Mouse (Mus musculus): ENCODE measurements around the gene Efl1.
A peak's percentile ranks its signal among the peaks of the same experiment; 100 is the strongest.
"Not testable (repeated sequence)": the region's sequence is repeated elsewhere in the genome, so short reads cannot be mapped to it uniquely, and the experiment has no call there.

Efl1 gene

DNA sequence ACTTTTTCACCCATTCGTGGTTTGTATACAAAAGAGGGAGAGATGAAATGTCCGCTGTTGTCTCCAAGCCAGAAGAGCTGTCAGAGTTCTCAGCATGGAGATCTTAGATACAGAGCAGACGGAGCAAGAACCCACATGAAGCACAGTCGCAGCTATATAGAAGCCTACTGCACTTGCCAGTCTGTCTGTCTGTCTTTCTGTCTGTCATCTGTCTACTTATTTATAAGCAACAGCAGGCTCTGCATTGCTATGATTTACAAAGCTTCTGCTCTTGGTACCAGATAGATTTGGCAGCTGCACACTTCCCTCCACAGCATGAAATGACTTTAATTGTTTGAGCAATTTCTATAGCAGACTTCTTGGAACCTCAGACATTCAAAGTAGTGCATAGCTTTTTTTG, 110.1 kb downstream of the Efl1 start:
- DNase-seq (ENCODE audit: low spot score in 2 of 2), result no peak

DNA sequence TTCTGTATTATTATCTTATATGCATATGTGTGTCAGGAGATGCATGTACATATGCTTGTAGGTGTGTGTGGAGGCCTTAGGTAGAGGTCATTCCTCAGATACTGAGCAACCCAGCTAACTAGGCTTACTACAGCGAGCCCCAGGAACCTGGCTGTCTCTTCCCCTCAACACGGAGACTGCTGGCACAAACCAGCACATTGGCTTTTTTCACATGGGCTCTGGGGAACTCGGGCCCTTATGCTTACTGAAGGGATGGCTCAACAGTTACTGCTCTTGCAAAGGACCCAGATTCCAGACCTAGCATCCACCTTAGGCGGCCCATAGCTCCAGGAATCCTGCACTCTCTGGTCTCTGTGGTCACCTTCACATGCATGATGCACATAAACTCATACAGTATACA, 110.7 kb downstream of the Efl1 start:
- DNase-seq (ENCODE audit: low spot score in 2 of 2), result no peak

DNA sequence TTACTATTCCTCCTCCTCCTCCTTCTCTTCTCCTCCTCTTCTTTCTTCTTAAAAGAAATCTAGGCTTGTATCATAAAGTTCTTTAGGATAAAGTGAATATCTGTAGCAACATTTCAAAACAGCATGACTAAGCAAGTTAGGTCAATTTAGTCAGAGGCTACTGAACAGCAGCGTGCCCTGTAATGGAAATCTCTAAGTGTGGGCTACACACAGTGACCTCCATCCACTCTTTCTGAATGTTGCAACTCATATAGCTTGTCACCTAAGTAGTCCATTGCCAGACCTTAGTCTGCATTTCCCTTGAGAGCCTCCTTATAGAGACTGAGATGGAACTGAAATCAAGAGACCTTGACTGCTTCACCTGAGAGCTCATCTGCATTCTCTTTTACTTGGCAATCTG, 116.5 kb downstream of the Efl1 start:
- no peak for DNase-seq (ENCODE audit: low spot score in 2 of 2)

DNA sequence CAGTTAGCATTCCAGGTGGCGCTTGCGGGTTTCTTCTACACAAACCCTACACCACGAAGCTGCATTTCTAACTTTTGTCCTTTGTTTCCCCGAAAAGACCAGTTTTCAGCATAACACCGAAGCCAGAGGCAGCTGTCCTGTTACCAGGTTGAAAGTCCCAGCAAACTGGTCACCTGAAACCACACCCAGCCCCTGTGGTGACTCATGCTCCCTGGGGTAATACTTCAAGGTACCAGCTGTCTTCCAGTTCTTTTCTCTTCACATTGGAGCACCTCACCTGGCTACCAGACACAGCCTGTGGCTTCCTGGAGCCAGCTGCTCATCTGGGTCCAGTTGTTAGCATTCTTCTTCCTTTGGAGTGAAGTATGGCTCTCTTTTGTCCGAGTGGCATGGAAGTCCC, 118.2 kb downstream of the Efl1 start:
- no peak for DNase-seq (ENCODE audit: low spot score in 2 of 2)

DNA sequence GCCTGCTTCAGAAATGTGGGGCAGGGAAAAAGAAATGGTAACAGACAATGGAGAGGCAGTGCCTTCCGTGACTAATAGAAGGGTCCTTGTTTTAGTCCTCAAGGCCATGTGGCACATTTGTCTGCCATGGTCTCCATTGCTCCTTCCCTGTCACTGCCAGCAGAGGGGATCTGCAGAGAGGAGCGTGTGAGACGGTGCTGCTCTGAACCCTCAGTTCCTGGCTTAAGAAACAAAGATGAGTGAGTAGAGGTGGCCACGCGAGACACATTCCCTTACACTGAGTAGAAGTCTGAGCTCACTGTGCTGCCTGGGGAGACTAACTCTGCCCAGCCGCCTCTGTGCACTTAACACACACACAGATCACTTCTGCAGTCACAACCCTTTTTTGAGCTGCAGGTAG, 121.8 kb downstream of the Efl1 start:
- DNase-seq (ENCODE audit: low spot score in 2 of 2), result no peak

DNA sequence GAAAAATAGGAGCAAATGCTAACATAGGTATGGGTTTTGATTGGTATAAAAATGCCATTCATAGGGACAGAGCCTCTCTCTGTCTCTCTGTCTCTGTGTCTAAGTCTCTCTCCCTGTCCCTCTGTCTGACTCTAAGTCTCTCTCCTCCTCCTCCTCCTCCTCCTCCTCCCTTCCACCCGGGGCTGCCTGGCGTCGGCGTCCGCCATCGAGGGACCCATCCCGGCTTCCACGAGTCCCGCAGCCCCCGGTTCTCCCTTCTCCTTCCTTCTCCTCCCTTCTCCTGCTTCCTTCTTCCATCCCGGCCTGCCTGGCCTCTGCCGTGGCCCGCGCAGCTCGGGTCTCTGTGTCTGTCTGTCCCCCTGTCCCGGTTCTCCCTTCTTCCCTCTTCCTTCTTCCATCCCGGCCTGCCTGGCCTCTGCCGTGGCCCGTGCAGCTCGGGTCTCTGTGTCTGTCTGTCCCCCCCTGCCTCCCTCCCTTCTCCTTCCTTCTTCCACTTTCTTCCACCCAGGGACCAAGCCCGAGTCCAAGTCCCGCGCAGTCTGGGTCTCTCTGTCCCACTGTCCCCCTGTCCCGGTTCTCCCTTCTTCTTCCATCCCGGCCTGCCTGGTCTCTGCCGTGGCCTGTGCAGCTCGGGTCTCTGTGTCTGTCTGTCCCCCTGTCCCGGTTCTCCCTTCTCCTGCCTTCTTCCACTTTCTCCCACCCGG, 122.7 kb downstream of the Efl1 start:
- not testable (repeated sequence) for DNase-seq (ENCODE audit: low spot score in 2 of 2)

DNA sequence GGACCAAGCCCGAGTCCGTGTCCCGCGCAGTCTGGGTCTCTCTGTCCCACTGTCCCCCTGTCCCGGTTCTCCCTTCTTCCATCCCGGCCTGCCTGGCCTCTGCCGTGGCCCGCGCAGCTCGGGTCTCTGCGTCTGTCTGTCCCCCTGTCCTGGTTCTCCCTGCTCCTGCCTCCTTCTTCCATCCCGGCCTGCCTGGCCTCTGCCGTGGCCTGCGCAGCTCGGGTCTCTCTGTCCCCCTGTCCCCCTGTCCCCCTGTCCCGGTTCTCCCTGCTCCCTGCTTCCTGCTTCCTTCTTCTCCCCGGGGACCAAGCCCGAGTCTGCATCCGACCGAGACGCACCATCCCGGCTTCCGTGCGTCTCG, 123.2 kb downstream of the Efl1 start:
- DNase-seq (ENCODE audit: low spot score in 2 of 2), result not testable (repeated sequence)

DNA sequence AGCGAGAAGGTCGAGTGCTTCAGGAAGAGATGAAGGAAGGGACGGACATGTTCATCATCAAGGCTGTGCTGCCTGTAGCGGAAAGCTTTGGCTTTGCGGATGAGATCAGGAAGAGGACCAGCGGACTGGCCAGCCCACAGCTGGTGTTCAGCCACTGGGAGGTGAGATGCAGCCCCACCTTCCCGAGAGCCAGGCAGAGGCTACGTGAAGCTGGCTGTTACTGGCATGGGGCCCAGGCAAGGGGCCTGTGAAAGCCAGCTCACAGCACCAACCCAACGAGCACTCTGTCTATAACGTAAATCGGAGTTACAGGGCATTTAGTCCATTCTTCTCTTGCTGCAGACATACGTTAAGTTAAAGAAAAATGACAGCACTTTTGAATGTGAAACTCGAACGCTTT, 124.1 kb downstream of the Efl1 start:
- no peak for DNase-seq (ENCODE audit: low spot score in 2 of 2)

DNA sequence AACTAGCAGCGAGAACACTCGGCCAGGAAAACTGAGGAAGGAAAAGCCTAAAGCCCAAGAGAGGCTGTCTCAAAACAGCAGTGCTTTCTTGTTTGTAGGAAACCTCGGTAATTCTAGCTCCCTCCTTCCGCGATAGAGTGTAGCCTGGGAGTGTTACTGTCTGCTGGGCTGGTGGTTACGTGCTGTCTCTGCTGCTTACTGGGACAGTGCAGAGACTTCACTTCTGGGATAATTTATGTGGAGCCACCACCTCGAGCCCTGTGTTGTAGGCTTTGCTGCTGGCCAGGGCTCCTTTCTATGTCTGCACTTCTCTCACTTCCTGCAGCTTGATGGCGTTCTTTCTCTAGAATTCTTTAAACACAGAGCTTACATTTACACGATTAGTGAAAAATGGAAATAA, 124.7 kb downstream of the Efl1 start:
- DNase-seq (ENCODE audit: low spot score in 2 of 2), result no peak

DNA sequence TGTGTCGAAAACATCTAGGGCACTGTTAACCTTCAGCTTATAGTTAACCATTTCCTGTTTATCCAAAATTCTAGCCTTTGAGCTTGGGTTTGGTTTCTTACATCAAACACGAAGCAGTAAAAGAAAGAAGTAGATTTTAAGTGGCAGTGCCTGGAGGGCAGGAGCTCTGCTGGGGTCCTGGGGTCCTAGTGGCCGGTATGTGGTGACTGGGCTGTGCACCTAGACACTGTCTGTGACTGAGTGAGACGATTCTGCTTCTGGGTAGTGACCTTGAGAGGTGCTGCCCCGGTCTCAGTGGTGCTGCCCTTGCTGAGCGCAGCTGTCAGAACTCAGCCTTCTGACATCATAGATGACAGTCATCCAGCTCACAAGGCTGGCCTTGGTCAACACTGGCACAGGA, 125.5 kb downstream of the Efl1 start:
- DNase-seq (ENCODE audit: low spot score in 2 of 2), result no peak

DNA sequence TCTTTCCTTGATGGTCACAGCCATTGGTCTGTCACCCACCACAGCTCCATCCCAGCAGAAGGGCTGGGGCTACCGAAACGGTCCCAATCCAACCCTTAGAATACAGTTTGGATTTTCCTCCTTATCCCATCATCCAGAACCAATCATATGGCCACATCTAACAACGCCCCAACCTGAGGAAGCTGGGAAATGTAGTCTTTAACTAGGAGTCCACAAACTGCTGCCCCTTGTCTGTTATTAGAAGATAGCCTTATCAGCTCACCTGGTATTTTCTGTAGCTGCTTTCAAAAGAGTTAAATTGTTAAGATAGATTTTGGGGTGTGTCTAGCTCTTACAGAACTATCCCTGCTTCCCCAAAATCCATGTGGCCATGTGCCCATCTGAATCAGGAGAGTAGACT, 126.7 kb downstream of the Efl1 start:
- DNase-seq (ENCODE audit: low spot score in 2 of 2), result no peak

DNA sequence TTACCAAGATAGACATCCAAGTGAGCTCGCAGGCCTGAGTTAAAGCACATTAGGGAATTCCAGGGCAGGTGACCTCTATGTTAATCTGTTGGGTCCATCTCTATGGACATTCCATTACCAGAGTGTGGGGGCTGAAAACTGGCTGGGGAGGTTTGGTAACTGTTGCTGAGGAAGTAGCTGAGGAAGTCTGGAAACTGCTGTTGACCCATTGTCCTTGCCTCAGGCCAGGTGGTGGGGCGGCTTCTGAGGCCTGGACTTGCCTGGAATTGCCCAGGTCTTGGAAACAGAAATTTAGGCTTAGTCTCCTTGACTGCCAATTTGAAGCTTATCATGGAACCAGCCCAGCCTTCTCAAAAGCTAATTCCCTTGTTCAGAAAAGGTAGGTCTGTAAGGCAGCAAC, 134.7 kb downstream of the Efl1 start:
- no peak for DNase-seq (ENCODE audit: low spot score in 2 of 2)

DNA sequence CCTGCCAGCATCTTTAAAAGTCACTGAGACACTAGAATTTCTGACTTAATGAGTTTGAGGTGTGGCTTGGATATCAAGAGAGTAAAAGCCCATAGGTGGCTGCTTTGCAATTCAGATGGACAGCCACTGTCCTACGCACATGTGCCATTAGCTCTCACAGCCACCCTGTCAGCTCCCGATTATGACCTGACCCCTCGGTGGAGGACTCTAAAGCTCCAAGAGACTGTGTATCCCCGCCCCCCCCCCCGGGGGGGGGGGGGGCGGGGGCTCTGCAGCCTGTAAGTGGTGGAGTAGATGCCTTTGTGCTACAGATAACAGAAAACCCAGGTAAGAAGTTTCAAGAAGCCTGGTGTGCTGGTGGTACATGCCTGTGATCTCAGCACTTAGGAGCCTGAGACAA, 135.3 kb downstream of the Efl1 start:
- no peak for DNase-seq (ENCODE audit: low spot score in 2 of 2)

DNA sequence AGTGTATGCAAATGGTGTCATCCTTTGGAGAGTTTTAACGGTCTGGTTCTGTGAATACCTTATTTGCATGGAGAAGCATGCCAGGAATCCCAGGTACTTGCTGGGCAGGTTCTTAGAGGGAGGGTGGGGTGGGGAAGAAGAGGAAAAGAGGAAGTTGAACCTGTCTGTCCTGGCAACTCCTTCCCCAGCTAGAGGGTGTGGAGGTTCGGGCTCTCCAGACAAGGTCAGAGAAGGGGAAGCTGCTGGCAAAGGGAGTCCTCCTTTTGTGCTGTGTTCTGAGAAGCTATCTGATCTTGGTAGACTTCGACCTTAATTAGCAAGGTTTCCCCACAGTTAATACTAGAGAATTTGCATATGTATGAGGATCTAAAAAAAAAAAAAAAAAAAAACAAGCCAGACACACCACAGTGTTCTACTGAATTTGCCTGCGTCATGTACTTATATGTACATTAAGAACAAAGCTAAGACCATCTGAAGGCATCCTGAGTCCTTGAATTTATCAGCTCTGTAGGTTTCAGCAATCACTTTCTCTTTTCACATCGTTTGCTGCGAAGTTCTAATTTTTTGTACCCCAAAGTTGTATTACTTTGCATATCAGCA, 137.0 kb downstream of the Efl1 start:
- no peak for DNase-seq (ENCODE audit: low spot score in 2 of 2)

DNA sequence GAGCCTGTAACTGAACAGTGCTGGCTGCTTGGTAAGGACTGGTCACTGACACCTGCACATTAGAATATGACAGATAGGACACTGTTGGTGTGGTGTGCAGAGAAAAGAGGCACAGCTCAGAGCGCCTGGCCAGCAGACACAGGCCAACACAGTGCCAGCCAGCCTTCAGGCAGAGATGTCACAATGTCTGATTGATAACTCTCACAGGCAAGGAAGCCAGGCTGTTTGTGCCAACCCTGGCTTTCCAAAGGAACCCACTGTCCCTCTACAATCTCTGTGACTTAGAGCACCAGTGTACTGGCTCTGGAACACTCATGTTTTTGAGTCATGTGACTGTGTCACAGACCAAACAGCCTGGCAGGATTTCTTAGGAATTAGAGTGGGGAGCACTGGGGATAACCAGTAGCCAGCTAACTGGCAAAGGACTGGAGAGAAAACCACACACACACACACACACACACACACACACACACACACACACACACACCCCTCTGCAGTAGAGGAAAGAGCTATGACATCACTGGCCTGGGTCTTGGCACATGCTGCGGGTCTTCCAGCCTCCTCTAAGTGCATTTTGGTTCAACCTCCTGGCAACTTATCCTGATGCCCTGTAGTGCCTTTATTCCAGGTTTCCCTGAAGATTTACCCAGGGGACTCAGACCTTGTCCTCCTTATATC, 137.7 kb downstream of the Efl1 start:
- peak in 1 of 2 experiments; percentile 10 for DNase-seq (ENCODE audit: low spot score in 2 of 2)

DNA sequence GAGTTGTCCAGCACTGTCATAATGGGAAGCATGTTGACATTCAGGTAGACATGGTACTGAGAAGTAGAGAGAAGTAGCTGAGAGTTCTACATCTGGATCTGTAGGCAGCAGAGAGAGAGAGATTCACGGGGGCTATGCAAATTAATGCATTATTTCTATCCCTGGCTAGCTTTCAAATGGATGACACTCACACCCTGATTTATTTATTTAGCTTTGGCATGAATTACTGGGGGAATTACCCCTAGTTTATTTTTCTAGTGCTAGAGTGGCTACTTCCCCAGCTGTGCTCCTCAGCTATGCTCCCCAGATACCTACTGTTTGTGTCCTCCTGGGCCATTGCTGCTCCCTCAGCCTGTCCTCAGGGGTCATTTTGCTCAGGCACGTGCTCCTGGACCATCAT, 144.2 kb downstream of the Efl1 start:
- DNase-seq (ENCODE audit: low spot score in 2 of 2), result no peak

DNA sequence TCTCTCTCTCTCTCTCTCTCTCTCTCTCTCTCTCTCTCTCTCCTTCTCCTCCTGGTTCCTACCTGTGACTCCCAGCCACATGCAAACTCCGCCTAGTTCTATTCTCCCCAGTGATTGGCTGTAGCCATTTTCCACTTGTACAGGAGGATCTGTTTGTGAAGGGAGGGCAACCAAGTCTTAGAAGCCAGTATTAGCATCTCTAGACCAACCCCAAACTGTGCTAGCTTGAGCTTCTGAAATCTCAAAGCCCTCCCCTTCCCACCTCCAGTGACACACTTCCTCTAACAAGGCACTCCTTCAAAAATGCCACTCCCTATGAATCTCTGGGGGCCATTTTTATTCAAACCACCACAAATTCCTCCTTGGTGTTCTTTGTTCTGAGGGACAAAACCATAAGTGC, 144.7 kb downstream of the Efl1 start:
- no peak for DNase-seq (ENCODE audit: low spot score in 2 of 2)

DNA sequence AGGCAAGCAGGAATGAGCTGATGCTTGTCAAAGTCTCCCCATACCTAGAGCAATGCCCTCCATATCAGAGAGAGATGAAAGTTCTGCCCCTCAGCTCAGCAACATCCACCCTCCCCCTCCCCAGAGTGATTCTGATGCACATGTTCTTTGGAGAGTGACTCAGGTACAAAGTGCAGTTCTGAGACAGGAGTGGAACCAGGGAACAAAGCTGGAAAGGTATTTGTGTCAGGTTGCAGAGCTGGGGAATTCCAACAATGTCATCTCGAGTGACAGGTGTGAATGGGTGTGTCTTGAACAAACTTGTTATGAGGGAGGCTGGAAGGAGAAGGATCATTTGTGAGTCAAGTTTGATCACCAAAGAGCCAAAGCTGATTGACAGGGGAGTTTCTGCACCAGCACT, 146.1 kb downstream of the Efl1 start:
- no peak for DNase-seq (ENCODE audit: low spot score in 2 of 2)

DNA sequence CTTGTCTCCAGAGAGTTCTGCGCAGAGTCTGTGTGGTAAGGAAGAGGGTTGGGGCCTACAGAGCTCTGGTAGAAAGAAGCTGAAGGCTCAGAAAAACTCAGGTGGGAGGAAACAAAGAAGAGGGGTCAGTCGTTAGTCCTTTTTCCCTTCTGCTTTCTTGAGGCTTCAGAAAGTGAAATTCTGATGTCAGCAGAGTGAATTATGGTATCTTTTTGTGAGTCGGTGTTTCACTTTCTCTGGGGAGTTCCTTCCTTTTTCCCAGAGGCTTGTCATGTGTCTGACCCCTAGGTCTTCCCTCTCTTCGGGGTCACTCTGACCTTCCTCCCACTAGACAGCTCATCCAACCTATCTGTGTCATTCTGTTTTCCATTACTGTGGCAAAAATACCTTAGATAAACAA, 153.8 kb downstream of the Efl1 start:
- no peak for DNase-seq (ENCODE audit: low spot score in 2 of 2)

DNA sequence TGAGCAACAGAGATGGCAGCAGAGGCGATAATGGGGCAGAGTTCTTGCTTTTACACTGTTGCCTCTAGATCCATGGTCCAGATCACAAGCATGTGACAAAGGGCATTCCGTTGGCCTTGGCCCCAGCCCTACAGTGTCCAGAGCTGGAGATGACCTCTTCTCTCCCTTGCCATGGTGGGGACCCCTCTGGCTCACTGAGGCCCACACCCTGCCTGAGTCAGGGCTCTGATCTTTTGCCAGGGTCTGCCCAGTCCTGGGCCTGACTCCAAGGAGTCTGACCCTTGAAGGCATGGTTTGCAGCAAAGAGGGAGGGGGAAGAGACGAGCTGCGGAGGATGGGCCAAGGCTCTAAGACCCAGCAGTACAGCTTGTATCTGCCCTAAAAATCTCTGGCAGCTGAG, 159.8 kb downstream of the Efl1 start:
- DNase-seq (ENCODE audit: low spot score in 2 of 2), result no peak

DNA sequence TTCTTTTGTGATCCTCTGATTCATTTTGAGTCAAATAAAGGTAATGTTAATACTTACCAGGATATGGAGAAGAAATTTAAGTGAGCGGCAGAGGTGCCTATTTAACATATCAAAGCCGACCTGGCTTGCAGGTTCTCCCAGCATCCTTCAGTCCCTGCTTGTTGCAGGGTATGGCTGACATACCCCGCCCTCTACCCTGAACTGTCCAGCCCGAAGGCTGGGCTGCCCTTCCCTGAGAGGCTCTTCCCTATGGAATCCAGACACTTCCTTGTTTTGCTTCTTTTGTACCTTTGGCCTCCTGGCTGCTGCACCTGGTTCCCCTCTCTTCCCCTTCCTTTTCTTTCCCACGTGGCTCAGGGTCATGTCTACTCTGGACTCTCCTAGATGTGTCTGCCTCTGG, 160.7 kb downstream of the Efl1 start:
- no peak for DNase-seq (ENCODE audit: low spot score in 2 of 2)

DNA sequence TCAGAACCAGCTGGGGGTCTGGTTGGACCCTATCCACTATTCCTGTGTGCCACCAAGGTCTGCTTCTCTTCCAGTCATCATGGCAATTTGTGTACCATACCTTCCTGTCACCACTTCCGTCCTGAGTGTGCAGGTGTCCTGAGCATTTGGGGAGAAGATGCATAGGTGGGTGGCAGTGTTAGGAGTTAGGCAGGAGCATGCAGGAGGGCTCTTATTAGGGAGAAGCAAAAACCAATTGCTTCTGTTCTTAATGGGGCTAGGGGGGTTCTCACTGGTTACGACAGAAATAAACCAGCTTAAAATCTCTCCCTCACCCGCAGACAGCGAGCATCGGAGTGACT, 162.4 kb downstream of the Efl1 start:
- DNase-seq (ENCODE audit: low spot score in 2 of 2), result no peak

DNA sequence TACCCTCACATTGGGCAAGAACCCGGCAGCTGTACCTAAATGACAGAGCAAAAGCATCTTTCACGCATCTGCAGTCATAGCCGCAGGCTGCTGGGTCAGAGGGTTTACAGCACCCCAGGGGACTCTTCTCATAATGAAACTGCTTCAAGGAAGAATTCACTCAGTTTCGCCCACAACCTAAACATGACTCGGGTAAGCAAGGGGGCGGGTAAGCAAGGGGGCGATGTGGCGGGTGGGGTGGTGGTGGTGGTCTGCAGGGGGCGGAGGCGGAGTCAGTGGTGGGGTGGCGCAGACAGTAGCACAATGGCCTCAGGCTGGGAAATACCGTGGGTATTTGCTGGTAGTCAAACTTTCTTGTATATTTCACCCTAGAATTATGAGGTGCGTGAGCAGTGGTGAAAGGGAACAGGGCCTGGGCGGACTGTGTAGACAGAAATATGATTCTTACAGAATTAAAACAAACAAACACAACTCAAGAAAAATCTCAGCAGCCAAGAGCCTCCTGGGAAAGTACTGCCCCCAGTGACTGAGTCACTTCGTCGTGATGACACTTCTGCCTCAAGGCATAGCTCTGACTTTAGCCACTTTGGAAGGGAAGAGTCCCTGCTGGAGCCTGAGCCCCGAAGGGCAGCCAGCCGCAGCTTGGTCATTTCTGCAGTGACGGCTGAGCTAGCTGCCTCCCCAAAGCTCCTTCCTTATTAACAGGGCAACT, 162.9 kb downstream of the Efl1 start:
- no peak for DNase-seq (ENCODE audit: low spot score in 2 of 2)

All from right cerebral cortex, adult 2 months (tissue).